Mouse (Mus musculus) myocyte (in vitro differentiated cells): Measurements from ENCODE around the gene Lmnb2.

ENCODE experiments used
- CEBPB ChIP-seq: IDR thresholded peaks from 2 replicates; pipeline ENCODE4 v1.6.1; 2011; ENCODE audit warnings: mild to moderate bottlenecking, moderate library complexity; ENCODE audit not compliant: poor library complexity, insufficient read depth, severe bottlenecking
- E2F4 ChIP-seq: IDR thresholded peaks from one replicate; pipeline ENCODE4 v1.6.1; 2011; ENCODE audit warnings: mild to moderate bottlenecking, control low read depth, moderate library complexity; ENCODE audit not compliant: insufficient read depth
- MAX ChIP-seq: IDR thresholded peaks from one replicate; pipeline ENCODE4 v1.6.1; 2011; ENCODE audit warnings: low read depth, mild to moderate bottlenecking, control low read depth
- MYOD1 ChIP-seq, 3 experiments: IDR thresholded peaks; one replicate each; pipeline ENCODE4 v1.6.1; 2011; ENCODE audit warnings: control low read depth in 2 of 3, low read depth in 2 of 3, mild to moderate bottlenecking in 2 of 3, moderate library complexity in 1 of 3; ENCODE audit not compliant: insufficient read length in 2 of 3, control insufficient read depth in 1 of 3
- POLR2A ChIP-seq: IDR thresholded peaks from one replicate; pipeline ENCODE4 v1.6.1; 2011; ENCODE audit warnings: low read depth, mild to moderate bottlenecking, control low read depth, moderate library complexity; ENCODE audit not compliant: insufficient read length
- SRF ChIP-seq: IDR thresholded peaks from one replicate; pipeline ENCODE4 v1.6.1; 2011; ENCODE audit warnings: low read depth; ENCODE audit not compliant: control insufficient read depth, insufficient read length
- TCF12 ChIP-seq: IDR thresholded peaks from one replicate; pipeline ENCODE4 v1.6.1; 2011; ENCODE audit warnings: mild to moderate bottlenecking, control low read depth; ENCODE audit not compliant: poor library complexity, insufficient read depth, severe bottlenecking
- TCF3 ChIP-seq: IDR thresholded peaks from one replicate; pipeline ENCODE4 v1.6.1; 2011; ENCODE audit warnings: low read depth, control low read depth; ENCODE audit not compliant: insufficient read length
- USF1 ChIP-seq: IDR thresholded peaks from one replicate; pipeline ENCODE4 v1.6.1; 2011; ENCODE audit warnings: low read depth, mild to moderate bottlenecking, control low read depth, moderate library complexity

GRCm38 (mm10) chr10:80954415-80954814, 36.4 kb upstream of the Lmnb2 start:
- TF ChIP-seq MYOD1 (IDR thresholded peaks at IDR 0.05; ENCODE audit: control insufficient read depth in 1 of 3, insufficient read length in 2 of 3, low read depth in 2 of 3) (no peak), POLR2A (no peak), USF1 (no peak), MAX (no peak), CEBPB (no peak), SRF (no peak), TCF12 (no peak), E2F4 (no peak), TCF3 (no peak)
